ENCODE assay signal across 8 mouse cellular contexts in the genomic region with DNA sequence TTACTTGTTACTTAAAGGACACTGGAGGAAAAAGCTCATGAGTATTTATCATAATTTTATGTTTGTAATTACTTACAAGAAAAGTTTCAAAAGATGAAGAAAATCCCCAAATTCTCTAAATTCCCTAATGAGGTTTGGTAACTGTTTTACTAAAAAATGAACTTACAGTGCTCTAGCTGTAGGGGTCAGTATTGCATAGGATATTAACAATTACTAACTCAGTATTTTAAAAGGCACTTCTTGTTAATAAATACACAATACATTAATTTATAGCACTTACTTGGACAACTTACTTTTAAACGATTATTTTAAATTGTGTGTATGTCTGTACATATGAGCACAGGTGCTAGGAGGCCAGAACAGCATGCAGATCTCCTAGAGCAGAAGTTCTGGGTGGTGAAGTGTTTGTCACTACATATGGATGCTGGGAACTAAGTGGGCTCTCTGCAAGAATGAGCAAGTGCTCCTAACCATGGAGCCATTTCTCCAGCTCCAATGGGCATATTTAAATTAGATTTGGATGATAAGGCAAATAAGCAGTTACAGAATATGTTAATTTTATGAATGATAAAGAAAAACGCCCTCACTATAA. TPM values are rescaled to one million over a fixed set of nuclear protein-coding genes. Genes with fewer than 3 reads are reported as not detected.
A peak's percentile ranks its signal among the peaks of the same experiment; 100 is the strongest.
DNase-seq lines count a peak whose midpoint lies in the region; ATAC-seq and TF ChIP-seq lines count a peak whose summit lies in the region.
"Had no signal": no experiment of that assay in that cellular context is flagged by ENCODE, and none has a peak within 500 bp of the region (broad histone marks: within the 10 kb centered on the region; RNA-seq: fewer than 3 reads in every experiment).

No protein-coding gene starts in this region.

- H3K27me3 ChIP-seq in limb, embryonic 14.5 days (ENCODE audit: control insufficient read depth, insufficient read depth, low read length), result no peaks in the 10 kb centered on the region
- no peaks in the 10 kb centered on the region for H3K27me3 ChIP-seq in limb, embryonic 10.5 days (ENCODE audit: low read depth, poor library complexity, severe bottlenecking)
- H3K27me3 ChIP-seq in MEL (ENCODE audit: control insufficient read depth in 1 of 2, insufficient read depth in 2 of 2, low read length in 2 of 2), result no peaks in the 10 kb centered on the region
- H3K27me3 ChIP-seq in midbrain, embryonic 15.5 days (replicated peaks), result no peaks in the 10 kb centered on the region
- H3K27me3 ChIP-seq: limb, embryonic 15.5 days had no signal

- no peaks in the 10 kb centered on the region for H3K4me1 ChIP-seq in limb, embryonic 14.5 days (ENCODE audit: control insufficient read depth, insufficient read depth, low read length)
- no peaks in the 10 kb centered on the region for H3K4me1 ChIP-seq in limb, embryonic 10.5 days
- H3K4me1 ChIP-seq in MEL (ENCODE audit: control insufficient read depth in 1 of 2, insufficient read depth in 2 of 2, low read length in 2 of 2), result no peaks in the 10 kb centered on the region
- H3K4me1 ChIP-seq in midbrain, embryonic 15.5 days, result no peaks in the 10 kb centered on the region
- H3K4me1 ChIP-seq: limb, embryonic 15.5 days had no signal

- ATAC-seq in limb, embryonic 14.5 days (ENCODE audit: low FRiP score, low read depth), result no peak
- ATAC-seq in midbrain, embryonic 15.5 days (replicated peaks), result peak; percentile 70

- no peaks in the 10 kb centered on the region for H3K9me3 ChIP-seq in limb, embryonic 14.5 days (ENCODE audit: control insufficient read depth, low read length)
- H3K9me3 ChIP-seq in limb, embryonic 10.5 days (replicated peaks), result no peaks in the 10 kb centered on the region
- no peaks in the 10 kb centered on the region for H3K9me3 ChIP-seq in MEL (replicated peaks; ENCODE audit: insufficient read depth, low read length)
- H3K9me3 ChIP-seq in midbrain, embryonic 15.5 days, result no peaks in the 10 kb centered on the region
- H3K9me3 ChIP-seq: limb, embryonic 15.5 days had no signal

- 71% methylated on average over 2 of the region's 2 CpGs for WGBS in limb, embryonic 14.5 days
- WGBS in limb, embryonic 10.5 days, result 89% methylated on average over 2 of the region's 2 CpGs
- WGBS in midbrain, embryonic 15.5 days, result 84% methylated on average over 2 of the region's 2 CpGs

- no peak overlapping the region for H3K4me2 ChIP-seq in limb, embryonic 14.5 days (replicated peaks; ENCODE audit: low read depth, low read length, severe bottlenecking)
- H3K4me2 ChIP-seq in midbrain, embryonic 15.5 days, result no peak overlapping the region
- H3K4me2 ChIP-seq: limb, embryonic 15.5 days had no signal

- no peak for TF ChIP-seq EP300 in MEL (IDR thresholded peaks at IDR 0.05; ENCODE audit: low read depth in 1 of 2, low read length in 2 of 2)

- peaks cover 42% of the 10 kb centered on the region for H3K36me3 ChIP-seq in limb, embryonic 14.5 days (ENCODE audit: control insufficient read depth, insufficient read depth, low read length)
- H3K36me3 ChIP-seq in limb, embryonic 10.5 days, result peaks cover 66% of the 10 kb centered on the region
- peaks cover 2 to 9% of the 10 kb centered on the region in 2 experiments for H3K36me3 ChIP-seq in MEL (ENCODE audit: control insufficient read depth in 1 of 2, insufficient read depth in 2 of 2, low read length in 2 of 2)
- H3K36me3 ChIP-seq in midbrain, embryonic 15.5 days (replicated peaks), result peaks cover 20% of the 10 kb centered on the region; the same call in 1 of the 2 replicates

- peak; percentile 52 for DNase-seq in limb, embryonic 14.5 days (ENCODE audit: low spot score)
- no peak for DNase-seq in limb, embryonic 10.5 days (ENCODE audit: low spot score)
- peak; percentile 40 for DNase-seq in MEL (ENCODE audit: low read depth, low spot score)
- peak; percentile 6 for DNase-seq in embryo, embryonic 9.5 days (ENCODE audit: extremely low spot score)
- no peak for DNase-seq in thymus, postnatal 36 days
- no peak for DNase-seq in gastrocnemius, adult 18-20 months (ENCODE audit: low spot score)

- no peak overlapping the region for H3K4me3 ChIP-seq in limb, embryonic 14.5 days (replicated peaks; ENCODE audit: low read length)
- H3K4me3 ChIP-seq in limb, embryonic 10.5 days, result no peak overlapping the region
- no peak overlapping the region for H3K4me3 ChIP-seq in MEL (ENCODE audit: control insufficient read depth in 1 of 2, insufficient read depth in 1 of 2, low read depth in 2 of 2, low read length in 2 of 2)
- H3K4me3 ChIP-seq in midbrain, embryonic 15.5 days, result no peak overlapping the region
- H3K4me3 ChIP-seq: limb, embryonic 15.5 days had no signal

- peak; percentile 54 for TF ChIP-seq RAD21 in MEL (IDR thresholded peaks at IDR 0.05; ENCODE audit: low read depth, low read length)

- H3K79me2 ChIP-seq in MEL (ENCODE audit: control insufficient read depth, insufficient read depth, low read length, poor library complexity), result no peaks in the 10 kb centered on the region

- no peak overlapping the region for H3K9ac ChIP-seq in limb, embryonic 14.5 days (ENCODE audit: low read depth, low read length, severe bottlenecking)
- H3K9ac ChIP-seq in MEL (ENCODE audit: control insufficient read depth, low read depth, low read length, poor library complexity, severe bottlenecking), result no peak overlapping the region
- H3K9ac ChIP-seq in midbrain, embryonic 15.5 days, result no peak overlapping the region
- H3K9ac ChIP-seq: limb, embryonic 15.5 days had no signal

- no peak overlapping the region for H3K27ac ChIP-seq in limb, embryonic 14.5 days (replicated peaks; ENCODE audit: low read depth, low read length)
- no peak overlapping the region for H3K27ac ChIP-seq in limb, embryonic 10.5 days
- no peak overlapping the region for H3K27ac ChIP-seq in MEL (ENCODE audit: control insufficient read depth, low read depth, low read length)
- no peak overlapping the region for H3K27ac ChIP-seq in midbrain, embryonic 15.5 days
- H3K27ac ChIP-seq: limb, embryonic 15.5 days had no signal

- no peak for TF ChIP-seq POLR2A in limb, embryonic 14.5 days (IDR thresholded peaks at IDR 0.05; ENCODE audit: borderline replicate concordance, extremely low read depth, insufficient read depth, insufficient read length)
- no peak for TF ChIP-seq POLR2A in MEL (IDR thresholded peaks at IDR 0.05; ENCODE audit: control insufficient read depth in 1 of 2, insufficient read depth in 1 of 2, low read depth in 1 of 2, low read length in 2 of 2, poor library complexity in 1 of 2)

- peak; percentile 17 to 58 (median 31); a peak in 4 of 6 replicates for TF ChIP-seq CTCF in MEL (IDR thresholded peaks at IDR 0.05 in 2 of 3, conservative IDR thresholded peaks at IDR 0.05 in 1 of 3; ENCODE audit: control insufficient read depth in 1 of 3, insufficient read depth in 1 of 3, low read depth in 2 of 3, low read length in 3 of 3, poor library complexity in 1 of 3, severe bottlenecking in 1 of 3)

TF ChIP-seq in MEL, 35 proteins besides CTCF, POLR2A, EP300 and RAD21:
- TF ChIP-seq SMC3 (IDR thresholded peaks at IDR 0.05; ENCODE audit: low read depth, low read length), result peak; percentile 22
- TF ChIP-seq BHLHE40 (IDR thresholded peaks at IDR 0.05; ENCODE audit: borderline replicate concordance, low read depth, low read length), result no peak

RNA-seq across cellular contexts. Expression of a gene that starts 21.5 kb away (rescaled TPM):
- polyA plus RNA-seq in limb, embryonic 14.5 days (2012; rRNA removed), result 26.5 and 30.5 TPM in 2 replicates
- 49.8 and 51.4 TPM in 2 replicates for polyA plus RNA-seq in limb, embryonic 14.5 days (2014; fragmentation: Nextera tagmentation; extraction: Ambion mirVana)
- 32.5 and 34.5 TPM in 2 replicates for polyA plus RNA-seq in limb, embryonic 10.5 days (2016; fragmentation: Nextera tagmentation; extraction: Ambion mirVana)
- total RNA-seq in MEL (2012; rRNA removed), result 21.0 and 21.2 TPM in 2 replicates
- polyA plus RNA-seq in MEL (2012; ENCODE audit: insufficient read depth in 1 of 2, insufficient read length in 2 of 2, low read depth in 1 of 2, low replicate concordance in 2 of 2, missing spikeins in 1 of 2), result 10 to 100 TPM; 13.3 to 44.2 TPM
- polyA plus RNA-seq in midbrain, embryonic 15.5 days (2015; fragmentation: Nextera tagmentation; extraction: Ambion mirVana), result 39.7 and 40.8 TPM in 2 replicates
- 10 to 100 TPM; 35.3 to 38.1 TPM for total RNA-seq in gastrocnemius, adult 18-20 months (2021)

Comparison
In these comparisons a context has a peak if more than half of its experiments do, and no peak if none do; other contexts are left out.
1. DNase-seq: peak in limb, embryonic 14.5 days (single experiment), MEL (single experiment) and embryo, embryonic 9.5 days (single experiment); none in limb, embryonic 10.5 days (single experiment), thymus, postnatal 36 days (0 of 2) and gastrocnemius, adult 18-20 months (single experiment).